Mouse (Mus musculus) lung, adult 2 months (tissue): ENCODE measurements around the gene Cyp4f13.

ENCODE experiments used
- CTCF ChIP-seq: fragments of 200-500 bp; IDR thresholded peaks from 2 replicates; pipeline ENCODE4 v1.5.1; 2011; ENCODE audit warnings: mild to moderate bottlenecking, low read length, control low read depth; ENCODE audit not compliant: insufficient read depth
- POLR2A ChIP-seq: fragments of 200-500 bp; IDR thresholded peaks from 2 replicates; pipeline ENCODE4 v1.6.1; 2011; ENCODE audit warnings: low read depth, mild to moderate bottlenecking, control low read depth, low read length, borderline replicate concordance; ENCODE audit errors: extremely low read depth

DNA sequence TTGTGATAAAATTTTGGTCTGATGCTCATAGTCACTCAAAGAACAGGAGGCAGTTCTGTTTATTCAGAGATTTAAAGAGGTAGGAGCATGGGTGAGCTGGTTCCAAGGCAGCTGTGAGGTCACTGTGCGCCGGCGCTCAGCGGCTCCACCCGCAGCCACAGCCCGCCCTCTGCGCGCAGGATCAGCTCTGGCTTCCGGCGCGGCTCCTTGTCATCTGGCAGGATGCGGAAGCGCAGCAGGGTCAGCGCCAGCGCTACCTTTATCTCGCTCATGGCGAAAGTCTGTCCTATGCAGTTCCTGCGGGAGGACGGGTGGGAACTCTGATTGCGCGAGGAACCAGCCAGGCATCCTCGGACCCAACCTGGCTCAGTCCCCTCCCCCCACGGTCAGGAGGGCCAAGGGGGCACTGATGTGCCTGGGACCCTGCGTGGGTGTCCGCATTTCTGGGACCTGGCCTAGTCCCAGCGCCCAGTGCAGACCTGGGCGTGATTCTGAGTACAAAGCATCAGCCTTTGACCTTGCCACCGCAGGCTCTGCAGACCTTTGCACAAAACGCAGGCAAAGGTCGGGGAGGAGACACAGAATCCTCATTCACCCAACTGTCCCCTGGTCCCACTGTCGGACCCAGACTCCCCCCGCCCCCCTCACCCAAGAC, 22.4 kb downstream of the Cyp4f13 start:
- TF ChIP-seq CTCF (no peak), POLR2A (peak; percentile 85; the same call in 1 of the 2 replicates)
